Mouse (Mus musculus) MEL (cell line): ENCODE measurements at regions not wholly inside any gene's neighbourhood (a gene's known extent, or its start where the extent isn't known, plus 50 kb on each side); places are given as distances from the start of the nearest gene placed in this dataset.

Experiments
- CTCF ChIP-seq, 3 experiments: IDR thresholded peaks in 2 of 3; conservative IDR thresholded peaks in 1 of 3; 2 replicates each; pipeline ENCODE4 v1.5.1; 2011 to 2012; ENCODE audit warnings: low read length in 3 of 3, low read depth in 2 of 3, mild to moderate bottlenecking in 2 of 3, improper control_type of control experiment in 1 of 3, inconsistent platforms in 1 of 3, mixed read lengths in 1 of 3, moderate library complexity in 1 of 3; ENCODE audit not compliant: control insufficient read depth in 1 of 3, insufficient read depth in 1 of 3, poor library complexity in 1 of 3, severe bottlenecking in 1 of 3
- E2F4 ChIP-seq: IDR thresholded peaks from 2 replicates; pipeline ENCODE4 v1.6.1; 2011; ENCODE audit warnings: low read depth, low read length, improper control_type of control experiment, borderline replicate concordance
- EP300 ChIP-seq, 2 experiments: IDR thresholded peaks; 2 replicates each; pipeline ENCODE4 v1.6.1; 2011; ENCODE audit warnings: improper control_type of control experiment in 2 of 2, low read length in 2 of 2, low read depth in 1 of 2, mild to moderate bottlenecking in 1 of 2
- GABPA ChIP-seq: IDR thresholded peaks from 2 replicates; pipeline ENCODE4 v1.6.1; 2012; ENCODE audit warnings: low read depth, mild to moderate bottlenecking, inconsistent platforms, low read length, improper control_type of control experiment, moderate library complexity
- MAX ChIP-seq: IDR thresholded peaks from 2 replicates; pipeline ENCODE4 v1.6.1; 2011; ENCODE audit warnings: low read length, improper control_type of control experiment
- MAZ ChIP-seq: IDR thresholded peaks from 2 replicates; pipeline ENCODE4 v1.6.1; 2012; ENCODE audit warnings: low read depth, mild to moderate bottlenecking, inconsistent platforms, low read length, improper control_type of control experiment
- POLR2A ChIP-seq, 2 experiments: IDR thresholded peaks; 2 replicates each; pipeline ENCODE4 v1.6.1; 2011 to 2012; ENCODE audit warnings: low read length in 2 of 2, mild to moderate bottlenecking in 2 of 2, control low read depth in 1 of 2, improper control_type of control experiment in 1 of 2, low read depth in 1 of 2, moderate library complexity in 1 of 2; ENCODE audit not compliant: control insufficient read depth in 1 of 2, insufficient read depth in 1 of 2, poor library complexity in 1 of 2
- POLR2AphosphoS2 ChIP-seq: IDR thresholded peaks from 2 replicates; pipeline ENCODE4 v1.6.1; 2011; ENCODE audit warnings: low read length, improper control_type of control experiment
- SMC3 ChIP-seq: IDR thresholded peaks from 2 replicates; pipeline ENCODE4 v1.6.1; 2011; ENCODE audit warnings: low read depth, low read length, improper control_type of control experiment
- TAL1 ChIP-seq: IDR thresholded peaks from 2 replicates; pipeline ENCODE4 v1.6.1; 2012; ENCODE audit warnings: mild to moderate bottlenecking, inconsistent platforms, low read length, moderate library complexity, mixed read lengths
- ZC3H11A ChIP-seq: IDR thresholded peaks from 2 replicates; pipeline ENCODE4 v1.6.1; 2012; ENCODE audit warnings: low read depth, mild to moderate bottlenecking, inconsistent platforms, low read length, improper control_type of control experiment
- ZNF384 ChIP-seq: IDR thresholded peaks from 2 replicates; pipeline ENCODE4 v1.6.1; 2012; ENCODE audit warnings: low read depth, mild to moderate bottlenecking, inconsistent platforms, low read length, improper control_type of control experiment

DNA sequence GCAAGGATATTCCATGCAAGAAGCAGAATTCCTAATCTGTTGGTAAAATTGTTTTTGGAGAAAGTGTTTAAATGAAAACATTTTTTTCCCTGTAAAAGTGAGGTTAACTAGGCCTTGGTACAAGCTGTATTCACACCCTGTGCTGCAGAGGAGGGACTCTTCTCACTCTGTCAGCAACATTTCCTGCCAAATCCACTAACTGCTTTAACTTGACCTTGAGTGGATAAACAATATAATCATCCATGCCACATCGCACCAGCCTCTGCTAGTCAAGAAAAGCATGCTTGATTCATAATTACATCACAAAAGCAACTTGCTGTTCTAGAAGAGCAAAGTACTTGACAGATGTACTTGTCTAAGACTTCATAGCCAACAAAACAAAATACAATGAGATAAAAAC is 102.7 kb upstream of the Pof1b start:
- no peak for TF ChIP-seq TAL1
- TF ChIP-seq CTCF (IDR thresholded peaks at IDR 0.05 in 2 of 3, conservative IDR thresholded peaks at IDR 0.05 in 1 of 3; ENCODE audit: control insufficient read depth in 1 of 3, insufficient read depth in 1 of 3, low read depth in 2 of 3, low read length in 3 of 3, poor library complexity in 1 of 3, severe bottlenecking in 1 of 3), result no peak
- no peak for TF ChIP-seq POLR2A (IDR thresholded peaks at IDR 0.05; ENCODE audit: control insufficient read depth in 1 of 2, insufficient read depth in 1 of 2, low read depth in 1 of 2, low read length in 2 of 2, poor library complexity in 1 of 2)
- no peak for TF ChIP-seq GABPA
- TF ChIP-seq ZC3H11A, result no peak
- TF ChIP-seq ZNF384, result no peak
- TF ChIP-seq SMC3, result no peak
- TF ChIP-seq EP300 (IDR thresholded peaks at IDR 0.05; ENCODE audit: low read depth in 1 of 2, low read length in 2 of 2), result no peak
- TF ChIP-seq MAZ, result no peak
- no peak for TF ChIP-seq MAX
- TF ChIP-seq E2F4, result no peak
- TF ChIP-seq POLR2AphosphoS2, result no peak
